Mouse (Mus musculus) embryo, embryonic 11.5 days (tissue): ENCODE data around the gene Pan3.

Experiments used
- DNase-seq: peaks from one replicate; pipeline ENCODE4 v3.0.0-alpha.2; 2012; ENCODE audit warnings: low read depth, low spot score

The Pan3 gene

GRCm38 (mm10) chr5:147429535-147430305 is at the start of gene Pan3:
Gene Pan3, plus strand, starts transcription at chr5:147430161.
- peak; percentile 93 for DNase-seq

- peak; percentile 51 for DNase-seq
These were observed 48.6 kb upstream of the Pan3 start for GRCm38 (mm10) chr5:147381396-147381795.

DNA sequence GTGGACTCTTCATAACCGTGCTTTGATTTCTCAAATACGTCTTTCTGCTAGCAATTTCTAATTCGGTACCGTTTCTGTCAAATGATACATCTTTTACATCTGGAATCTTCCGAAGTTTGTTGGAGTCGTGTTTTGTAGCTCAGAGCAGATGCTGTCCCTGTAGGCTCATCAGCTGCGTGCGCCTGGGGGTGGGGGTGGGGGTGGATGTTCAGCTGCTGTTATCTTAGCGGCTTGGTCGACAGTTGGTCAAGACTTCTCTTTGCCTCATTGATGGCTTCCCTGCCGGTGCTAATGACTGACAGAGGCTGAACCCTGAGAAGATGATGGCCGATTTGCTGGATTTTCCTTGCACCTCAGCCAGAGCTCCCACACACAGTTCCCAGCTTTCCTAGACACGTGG is 43.1 kb upstream of the Pan3 start:
- no peak for DNase-seq

- no peak for DNase-seq
These were observed 41.5 kb upstream of the Pan3 start for GRCm38 (mm10) chr5:147388376-147389008.

- DNase-seq, result no peak
These were observed 40.9 kb upstream of the Pan3 start for GRCm38 (mm10) chr5:147389052-147389451.

DNA sequence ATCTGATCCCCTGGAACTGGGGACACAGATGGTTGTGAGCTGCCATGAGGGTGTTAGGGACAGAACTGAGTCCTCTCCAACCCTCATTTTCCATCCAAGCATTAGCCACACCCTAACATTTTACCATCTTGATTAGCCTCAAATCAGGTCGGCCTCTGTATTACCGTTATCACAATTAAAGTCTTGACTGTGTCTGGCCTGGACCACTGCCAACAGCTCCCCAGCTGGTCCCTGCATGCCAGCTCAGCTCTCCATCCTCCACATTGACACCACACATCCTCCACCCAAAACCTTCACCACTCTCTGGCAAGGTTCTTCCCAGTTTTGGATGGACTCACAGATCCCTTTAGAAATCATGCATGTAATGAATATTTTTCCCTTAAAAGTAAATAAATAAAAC is 39.2 kb upstream of the Pan3 start:
- DNase-seq, result no peak

DNA sequence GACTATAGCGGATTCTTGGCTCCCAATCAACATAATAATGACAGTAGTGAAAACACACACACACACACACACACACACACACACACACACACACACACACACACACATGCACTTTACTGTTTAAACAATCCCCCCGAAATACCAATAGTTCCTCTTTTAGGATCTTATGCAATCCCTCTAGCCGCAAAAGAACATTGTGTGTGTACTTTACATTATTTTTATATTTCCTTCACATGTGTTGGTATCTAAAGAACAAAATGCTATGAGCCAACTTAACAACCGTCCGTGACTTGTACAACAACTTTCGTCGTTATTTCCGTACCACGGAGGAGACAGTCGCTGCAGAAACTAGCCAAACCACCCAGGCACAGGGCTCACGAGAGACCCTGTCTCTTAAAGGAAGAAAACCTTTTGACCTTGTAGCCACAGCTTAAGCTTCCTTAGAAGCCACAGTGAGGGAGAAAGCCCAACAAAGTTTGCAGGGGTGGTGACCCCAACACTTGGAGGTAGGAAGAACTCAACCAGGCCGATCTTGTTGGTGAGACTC is 37.2 kb upstream of the Pan3 start:
- no peak for DNase-seq

DNA sequence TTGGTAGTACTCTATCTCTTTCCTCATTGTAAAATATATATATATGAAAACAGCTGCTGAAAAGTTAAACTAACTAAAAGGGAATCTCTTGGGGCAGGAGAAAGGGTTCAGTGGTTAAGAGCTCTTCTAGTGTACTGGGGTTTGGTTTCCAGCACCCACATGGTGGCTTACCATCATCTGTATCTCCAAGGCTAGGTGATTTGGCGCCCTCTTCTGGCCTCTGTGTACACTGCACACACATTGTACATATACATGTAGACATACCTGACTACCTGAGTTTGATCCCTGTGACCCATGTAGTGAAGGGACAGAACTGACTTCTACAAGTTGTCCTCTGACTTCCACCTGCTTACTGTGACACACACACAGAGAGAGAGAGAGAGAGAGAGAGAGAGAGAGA is 34.9 kb upstream of the Pan3 start:
- no peak for DNase-seq

GRCm38 (mm10) chr5:147399843-147400504 is 30.0 kb upstream of the Pan3 start, which contains the start of gene Flt3:
Gene Flt3, minus strand, starts transcription at chr5:147400489.
- DNase-seq, result no peak

DNA sequence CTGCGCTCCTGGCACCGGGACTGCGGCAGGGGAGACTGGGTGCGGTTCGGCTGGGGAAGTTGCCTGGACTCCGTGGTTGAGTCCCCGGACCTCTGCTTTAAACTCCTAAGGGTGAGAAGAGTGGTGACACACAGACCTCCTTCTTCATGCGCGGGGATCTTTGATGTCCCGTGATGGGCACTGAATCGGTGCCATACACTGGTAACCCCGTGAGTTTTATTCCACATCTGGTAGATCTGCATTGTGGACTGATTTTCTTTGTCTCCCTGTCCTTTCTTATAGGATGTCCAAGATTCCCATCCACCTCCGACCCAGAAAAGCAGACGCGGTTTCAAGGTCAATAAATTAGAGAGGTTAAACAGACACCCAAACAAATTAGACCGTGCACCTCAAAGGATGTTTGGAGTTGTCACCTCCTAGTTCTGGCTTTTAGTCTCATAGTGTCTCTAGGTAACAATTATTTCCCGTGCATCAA is 29.4 kb upstream of the Pan3 start:
- DNase-seq, result no peak

- no peak for DNase-seq
These were observed 28.9 kb upstream of the Pan3 start for GRCm38 (mm10) chr5:147401024-147401423.

- no peak for DNase-seq
These were observed 27.5 kb upstream of the Pan3 start for GRCm38 (mm10) chr5:147402505-147402904.

- no peak for DNase-seq
These were observed 23.8 kb upstream of the Pan3 start for GRCm38 (mm10) chr5:147406135-147406534.

- DNase-seq, result no peak
These were observed 21.2 kb upstream of the Pan3 start for GRCm38 (mm10) chr5:147408731-147409130.

- no peak for DNase-seq
These were observed 19.4 kb upstream of the Pan3 start for GRCm38 (mm10) chr5:147410585-147410984.

DNA sequence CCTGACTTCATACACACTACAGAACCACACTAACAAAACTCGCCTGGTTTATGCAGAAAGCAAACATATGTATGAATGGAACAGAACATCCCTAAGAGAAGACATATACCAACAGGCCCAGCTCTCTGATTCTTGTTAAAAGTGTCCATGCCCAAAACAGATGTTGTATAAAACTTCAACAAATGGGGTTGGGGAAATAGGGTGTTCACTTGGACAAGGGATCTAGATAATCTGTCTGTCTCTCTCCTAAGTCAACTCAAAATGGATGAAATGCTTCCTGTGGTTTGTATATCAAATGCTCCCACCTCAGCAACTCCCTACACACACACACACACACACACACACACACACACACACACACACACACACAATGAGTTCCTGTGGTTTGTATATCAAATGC is 12.0 kb upstream of the Pan3 start:
- no peak for DNase-seq

GRCm38 (mm10) chr5:147418394-147419121 is 11.4 kb upstream of the Pan3 start:
- no peak for DNase-seq

DNA sequence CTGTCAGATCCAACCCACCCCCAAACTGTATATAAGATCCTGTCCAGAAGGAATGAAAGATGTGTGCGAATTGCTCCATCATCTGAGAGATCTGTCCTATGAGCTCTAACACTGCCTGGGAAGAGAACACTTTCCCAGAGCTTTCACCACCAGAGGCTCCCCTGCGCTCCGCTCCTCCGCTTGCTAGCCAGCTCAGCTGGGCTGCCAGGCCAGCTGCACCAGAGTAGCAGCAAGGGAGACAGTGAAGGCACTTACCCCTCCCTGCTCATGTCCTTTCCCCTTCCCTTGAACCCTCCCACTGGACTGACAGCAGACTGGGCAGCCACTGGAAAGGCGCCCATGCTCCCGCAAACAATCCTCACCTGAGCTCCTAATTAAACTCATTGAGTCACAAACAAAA is 6.3 kb upstream of the Pan3 start:
- DNase-seq, result no peak

DNA sequence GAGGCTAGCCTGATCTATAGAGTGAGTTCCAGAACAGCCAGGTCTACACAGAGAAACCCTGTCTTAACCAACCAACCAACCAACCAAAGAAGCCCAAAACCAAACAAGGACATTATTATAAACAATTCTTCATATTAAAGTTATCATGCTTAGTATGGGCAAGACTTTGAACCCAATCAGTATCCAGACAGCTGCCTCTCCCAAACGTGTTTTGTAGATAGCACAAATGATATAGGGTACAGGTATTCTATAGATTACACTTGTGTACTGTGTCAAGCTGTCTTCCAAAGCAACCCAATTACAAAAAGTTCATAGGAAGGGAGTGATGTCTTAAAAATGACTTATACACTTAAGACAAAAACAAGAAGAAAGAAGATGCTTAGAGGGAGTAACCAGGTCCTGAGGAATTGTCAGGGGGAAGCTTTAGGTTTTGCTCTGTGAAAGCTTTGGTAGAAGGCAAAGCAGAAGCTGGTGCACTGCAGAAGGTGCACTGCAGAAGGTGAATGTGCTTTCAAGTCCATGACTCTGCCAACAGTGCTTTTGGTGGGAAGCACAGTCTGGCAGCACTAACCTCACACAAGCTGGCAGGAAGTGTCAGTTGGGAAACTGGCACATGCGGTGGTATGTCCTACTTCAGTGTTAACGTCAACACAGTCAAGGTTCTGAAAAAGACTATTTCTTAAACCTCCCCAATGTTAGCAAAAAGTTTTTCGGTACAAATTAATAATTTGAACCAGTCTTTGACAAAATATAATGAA is 3.7 kb upstream of the Pan3 start:
- DNase-seq, result no peak

- peak; percentile 19 for DNase-seq
These were observed 487 bp downstream of the Pan3 start for GRCm38 (mm10) chr5:147430361-147430935.
